Mouse (Mus musculus): ENCODE data around the gene 1700018G05Rik.
A peak's percentile ranks its signal among the peaks of the same experiment; 100 is the strongest.
"Not testable (repeated sequence)": the region's sequence is repeated elsewhere in the genome, so short reads cannot be mapped to it uniquely, and the experiment has no call there.

1700018G05Rik gene

GRCm38 (mm10) chrX:102928072-102928471, at the start of gene 1700018G05Rik:
Gene 1700018G05Rik (plus strand): TSS chrX:102928372.
- not testable (repeated sequence) for DNase-seq (ENCODE audit: low spot score in 2 of 2)

- not testable (repeated sequence) for DNase-seq (ENCODE audit: low spot score in 2 of 2)
Observed at GRCm38 (mm10) chrX:102908587-102908986, 19.6 kb upstream of the 1700018G05Rik start, which contains the start of the genes Dmrtc1a and 1700011M02Rik. Gene Dmrtc1a (minus strand): TSS chrX:102908687. Gene 1700011M02Rik (plus strand): TSS chrX:102908905.

DNA sequence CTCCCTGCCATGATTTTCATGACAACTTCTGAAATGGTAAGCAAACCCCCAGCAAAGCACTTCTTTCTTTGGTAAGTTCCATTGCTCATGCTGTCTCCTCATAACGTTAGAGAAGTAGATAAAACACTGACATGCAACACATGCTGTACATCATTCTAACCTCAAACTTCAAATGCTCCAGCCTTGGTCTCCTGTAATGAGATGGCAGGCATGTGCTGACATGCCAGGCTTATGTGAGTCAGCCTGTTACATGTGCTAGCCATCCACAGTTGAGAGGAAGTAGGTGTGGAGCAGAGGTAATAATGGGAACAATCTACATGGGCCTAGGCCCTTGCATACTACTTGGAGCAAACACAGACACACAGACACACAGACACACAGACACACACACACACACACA, 13.3 kb upstream of the 1700018G05Rik start:
- not testable (repeated sequence) for DNase-seq (ENCODE audit: low spot score in 2 of 2)

DNA sequence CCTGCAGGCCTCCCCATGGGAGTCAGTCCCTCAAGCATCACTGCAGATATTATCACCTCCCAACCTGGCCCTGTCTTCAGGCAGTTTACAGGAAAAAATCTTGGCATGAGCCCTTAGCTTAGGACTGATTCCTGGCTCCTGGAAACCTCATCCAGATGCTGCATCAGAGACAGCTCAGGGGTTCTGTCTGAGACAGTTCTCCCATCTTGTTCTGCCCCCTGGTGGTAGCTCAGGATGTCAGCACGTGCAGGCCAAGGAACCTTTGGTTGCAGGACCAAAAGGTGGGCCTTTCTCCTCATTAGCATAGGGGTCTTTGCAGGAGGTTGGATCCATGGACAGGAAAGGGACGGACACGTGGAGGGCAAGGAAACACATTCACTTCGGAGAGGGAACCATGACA, 1.5 kb upstream of the 1700018G05Rik start:
- peak in 1 of 2 experiments; percentile 19 for DNase-seq (ENCODE audit: low spot score in 2 of 2)

DNA sequence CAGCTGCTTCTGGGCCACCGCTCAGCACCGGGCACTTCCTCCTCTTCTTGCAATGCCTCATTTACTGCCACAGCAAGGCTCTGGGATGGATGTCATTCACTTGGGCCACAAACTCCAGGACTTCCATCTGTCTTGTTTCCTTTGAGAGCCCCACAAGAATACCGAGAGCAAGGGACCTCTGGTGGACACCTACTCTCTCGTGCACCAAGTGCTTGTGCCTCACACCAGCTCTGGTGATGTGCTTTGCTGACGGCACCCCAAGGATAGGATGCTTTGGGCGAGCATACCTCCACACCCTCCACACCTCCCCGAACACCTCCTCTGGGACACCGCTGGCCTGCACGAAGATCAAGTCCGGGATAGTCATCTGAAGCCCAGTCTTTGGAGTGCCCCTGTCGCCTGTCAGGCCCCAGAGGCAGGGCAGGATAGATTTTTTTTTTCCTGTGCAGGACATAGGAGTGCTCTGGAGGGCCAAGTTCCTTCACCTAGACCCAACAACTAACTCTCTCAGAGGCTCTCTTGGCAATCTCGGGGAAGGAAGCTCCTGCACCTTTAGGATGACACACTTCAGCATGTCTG, 4.9 kb downstream of the 1700018G05Rik start:
- DNase-seq (ENCODE audit: low spot score in 2 of 2): no peak

- peak in 1 of 2 experiments; percentile 50 for DNase-seq (ENCODE audit: low spot score in 2 of 2)
Observed at GRCm38 (mm10) chrX:102933571-102934394, 5.6 kb downstream of the 1700018G05Rik start.

DNA sequence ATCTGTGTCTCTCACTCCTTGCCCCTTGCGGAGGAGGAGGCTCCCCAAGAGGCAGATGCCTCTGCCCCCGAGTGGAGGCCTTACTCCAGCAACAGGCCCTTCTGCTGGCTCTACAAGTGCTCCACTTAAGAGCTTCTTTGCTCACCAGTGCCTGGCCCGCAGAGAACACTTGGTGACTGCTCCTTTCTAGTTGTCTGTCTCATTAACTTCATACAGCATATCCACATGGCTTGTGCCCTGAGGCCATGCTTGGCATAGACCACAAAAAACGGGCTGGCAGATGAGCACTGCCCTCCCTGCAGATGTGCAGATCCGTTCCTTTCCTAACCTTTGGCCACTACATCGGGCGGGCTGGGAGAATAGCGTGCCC, 6.2 kb downstream of the 1700018G05Rik start:
- DNase-seq (ENCODE audit: low spot score in 2 of 2): no peak

- no peak for DNase-seq (ENCODE audit: low spot score in 2 of 2)
Observed at GRCm38 (mm10) chrX:102936743-102937142, 8.6 kb downstream of the 1700018G05Rik start.

DNA sequence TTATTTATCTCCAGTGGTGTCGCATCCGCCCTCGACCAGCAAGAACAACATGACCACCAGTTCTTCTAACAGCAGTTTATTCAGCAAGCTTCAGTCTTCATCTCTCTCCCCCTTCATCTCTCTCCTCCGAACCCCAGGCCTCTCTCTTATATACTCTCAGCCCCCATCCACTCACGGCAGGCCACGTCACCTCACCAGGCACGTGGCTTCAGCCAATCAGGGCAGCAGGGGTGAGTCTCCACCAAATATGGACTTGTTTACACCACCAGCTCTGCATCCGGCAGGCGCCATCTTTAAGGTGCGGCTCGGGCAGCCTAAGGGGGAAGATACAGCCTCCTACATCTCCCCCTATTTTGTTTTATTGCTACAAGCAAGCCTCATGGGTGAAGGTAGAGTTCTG, 22.0 kb downstream of the 1700018G05Rik start:
- DNase-seq (ENCODE audit: low spot score in 2 of 2): peak in 1 of 2 experiments; percentile 28

DNA sequence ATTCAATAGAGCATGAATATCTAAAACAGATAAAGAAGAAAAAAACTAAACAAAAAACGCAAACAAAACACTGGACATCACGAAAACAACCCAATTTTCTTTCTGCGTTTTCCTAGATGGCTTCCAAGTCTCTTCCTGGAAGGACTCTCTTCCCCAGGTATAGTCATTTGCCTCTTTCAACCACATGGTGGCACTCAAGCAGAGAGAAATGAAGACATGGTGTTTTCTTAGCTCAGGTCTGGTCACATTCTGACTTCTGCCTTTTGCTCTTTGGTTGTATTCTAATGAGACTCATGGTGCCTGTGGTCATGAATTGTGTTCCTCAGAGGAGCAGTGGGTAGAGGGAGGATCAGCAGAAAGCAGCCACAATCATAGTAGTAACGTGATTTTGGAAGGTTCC, 30.7 kb downstream of the 1700018G05Rik start:
- peak in 1 of 2 experiments; percentile 29 for DNase-seq (ENCODE audit: low spot score in 2 of 2)

- DNase-seq (ENCODE audit: low spot score in 2 of 2): no peak
Observed at GRCm38 (mm10) chrX:102960581-102960980, 32.4 kb downstream of the 1700018G05Rik start.
